Mouse (Mus musculus): ENCODE measurements at regions not wholly inside any gene's neighbourhood (a gene's known extent, or its start where the extent isn't known, plus 50 kb on each side); places are given as distances from the start of the nearest gene placed in this dataset.
A peak's percentile ranks its signal among the peaks of the same experiment; 100 is the strongest.
"Not testable (repeated sequence)": the region's sequence is repeated elsewhere in the genome, so short reads cannot be mapped to it uniquely, and the experiment has no call there.

DNA sequence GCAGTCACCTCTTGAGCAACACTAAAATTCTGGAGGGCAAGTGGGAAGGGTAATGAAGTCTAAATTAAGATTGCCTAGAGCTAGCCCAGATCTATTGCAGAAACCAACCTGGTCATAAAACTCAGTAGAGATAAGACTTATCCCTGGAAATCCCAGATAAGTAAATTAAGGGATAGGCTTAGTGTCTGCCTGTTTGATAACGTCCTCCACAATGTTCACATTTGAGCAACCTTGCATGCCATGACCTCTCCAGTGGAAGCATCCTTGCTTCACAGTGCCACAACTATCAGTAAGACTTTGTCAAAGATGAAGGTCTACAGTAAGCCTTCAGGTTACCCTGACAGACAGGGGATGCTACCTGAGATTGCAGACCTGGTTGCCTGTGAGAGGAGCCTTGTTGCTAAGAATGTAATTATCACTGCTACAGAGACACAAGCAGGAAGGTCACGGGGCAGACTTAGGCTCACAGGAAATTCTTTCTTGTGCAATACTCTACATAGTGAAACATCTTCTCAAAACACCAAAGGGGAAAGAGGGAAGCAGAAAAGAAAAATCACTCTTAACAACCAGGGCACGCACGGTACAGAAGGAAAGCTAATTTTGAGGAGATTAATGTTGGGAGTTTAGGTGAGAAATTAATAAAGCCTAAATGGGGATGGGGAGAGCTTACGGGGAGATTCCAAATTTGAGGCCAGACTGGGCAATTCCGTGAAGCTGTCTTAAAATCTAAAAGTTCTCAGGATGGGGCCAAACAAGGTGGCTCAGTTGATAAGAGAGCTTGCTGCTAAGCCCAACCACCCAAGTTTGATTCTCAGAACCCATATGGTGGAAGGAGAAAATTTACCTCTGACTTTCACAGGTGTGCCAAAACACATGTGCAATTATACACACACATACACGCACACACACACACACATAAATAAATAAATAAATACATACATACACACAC is 56.9 kb upstream of the Prdm9 start:
- no peak for DNase-seq (ENCODE audit: low spot score in 2 of 2)

DNA sequence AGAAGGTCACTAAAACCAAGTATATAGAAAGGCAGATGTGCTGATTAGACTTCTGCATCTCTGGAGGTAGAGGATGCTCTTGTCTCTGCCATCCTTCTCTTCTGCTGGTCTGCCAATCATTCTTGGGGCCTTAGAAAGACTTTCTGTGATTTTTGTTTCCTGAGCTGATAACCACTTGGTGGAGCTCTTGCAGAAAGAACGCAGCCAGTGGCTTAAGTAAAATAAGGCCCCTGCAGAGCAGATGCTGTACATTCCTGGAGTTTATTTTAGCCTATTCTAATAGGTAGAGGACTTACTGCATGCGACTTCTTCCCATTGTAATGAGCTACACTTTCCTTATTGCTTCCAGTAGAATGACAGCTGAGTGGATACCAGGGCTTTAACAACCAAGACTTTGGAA is 58.8 kb upstream of the Prdm9 start:
- DNase-seq (ENCODE audit: low spot score in 2 of 2), result peak; percentile 5 to 23

DNA sequence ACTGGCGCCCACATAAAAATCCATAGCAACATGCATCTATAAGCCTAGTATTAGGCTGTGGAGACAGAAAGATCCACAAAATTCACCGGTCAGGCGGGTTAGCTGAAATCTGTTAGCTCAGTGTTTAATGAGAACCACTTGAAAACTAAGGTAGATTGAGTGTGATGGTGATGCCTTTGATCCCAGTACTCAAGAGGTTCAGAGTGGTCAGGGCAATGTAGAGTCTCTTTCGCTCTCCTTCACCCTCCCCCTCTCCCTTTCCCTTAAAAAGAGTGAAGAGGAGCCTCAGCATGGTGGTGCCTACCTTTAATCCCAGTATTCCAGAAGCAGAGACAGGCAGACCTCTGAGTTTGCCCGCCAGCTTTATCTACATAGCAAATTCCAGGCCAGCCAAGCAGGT is 66.6 kb upstream of the Prdm9 start:
- DNase-seq (ENCODE audit: low spot score in 2 of 2), result no peak

DNA sequence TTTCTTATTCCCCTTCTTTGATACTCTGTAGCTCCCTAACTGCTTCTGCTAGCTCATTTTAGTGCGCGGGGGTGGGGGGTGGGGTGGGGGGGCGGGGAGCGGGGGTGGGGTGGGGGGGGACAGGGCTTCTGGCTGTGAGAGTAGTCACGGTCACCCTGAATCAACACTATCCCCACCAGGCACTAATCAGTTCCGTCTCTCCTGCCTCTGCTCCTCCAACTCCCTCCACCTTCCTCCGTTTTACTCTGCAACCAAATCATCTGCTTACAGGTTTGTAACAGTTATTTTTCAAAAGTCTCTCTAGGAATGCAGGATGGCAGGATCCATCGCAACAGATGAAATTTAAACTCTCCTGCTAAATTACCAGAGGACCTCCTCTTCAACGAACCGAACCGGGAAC is 67.5 kb upstream of the Prdm9 start:
- no peak for DNase-seq (ENCODE audit: low spot score in 2 of 2)

DNA sequence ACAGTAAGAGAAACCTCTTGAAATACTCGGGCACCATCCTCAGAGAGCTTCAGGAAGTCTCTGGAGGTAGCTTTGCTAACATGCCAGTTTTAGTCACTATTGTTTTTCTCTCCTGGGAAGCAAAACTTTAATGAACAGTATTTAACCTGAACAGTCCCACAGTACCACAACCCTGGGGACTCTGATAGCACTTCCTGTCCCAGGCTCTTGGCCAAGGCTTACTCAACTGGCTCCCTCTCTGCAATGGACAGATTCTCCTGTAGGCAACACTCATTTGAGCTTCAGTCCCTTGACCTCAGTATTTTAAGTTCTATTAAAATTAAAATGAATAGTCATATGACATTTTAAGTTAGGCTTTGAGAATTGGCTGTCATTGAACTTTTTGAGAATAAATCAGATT is 67.9 kb upstream of the Prdm9 start:
- no peak for DNase-seq (ENCODE audit: low spot score in 2 of 2)

DNA sequence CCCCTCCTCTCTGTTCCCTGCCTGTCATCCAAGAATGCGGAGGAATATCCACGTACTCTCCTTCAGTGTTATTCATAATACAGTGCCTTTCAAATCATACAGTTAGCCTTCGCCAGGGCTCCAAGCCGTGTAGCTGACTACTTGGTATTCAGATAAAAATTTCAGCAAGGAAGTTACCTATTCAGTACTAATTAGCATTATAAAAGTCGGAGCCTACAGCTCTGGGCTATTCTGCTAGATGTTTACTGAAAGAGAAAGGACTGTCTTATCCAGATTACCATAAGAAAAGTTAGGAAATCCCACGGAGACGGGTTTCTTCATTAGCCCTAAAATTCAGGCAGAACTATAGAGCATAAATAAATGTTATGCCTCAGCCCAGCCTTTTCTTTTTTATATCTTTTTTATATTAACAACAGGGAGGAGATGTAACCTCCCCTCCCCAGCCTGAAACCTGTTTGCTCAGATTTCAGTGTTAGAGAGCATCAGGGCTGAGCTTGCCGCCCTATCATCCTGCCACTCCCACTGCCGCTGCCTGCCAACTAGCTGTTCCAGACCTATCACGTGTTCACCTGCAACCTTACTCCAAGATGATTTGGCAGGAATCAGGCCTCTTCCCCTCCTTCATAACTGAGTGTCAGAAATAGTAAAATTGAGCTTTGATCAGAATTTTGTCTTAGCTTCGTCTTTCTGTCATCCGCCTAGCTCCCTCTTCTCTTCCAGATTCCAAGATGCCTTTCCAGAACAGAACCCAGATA is 65.5 kb upstream of the Chd1 start:
- DNase-seq (ENCODE audit: low spot score in 2 of 2), result not testable (repeated sequence)

DNA sequence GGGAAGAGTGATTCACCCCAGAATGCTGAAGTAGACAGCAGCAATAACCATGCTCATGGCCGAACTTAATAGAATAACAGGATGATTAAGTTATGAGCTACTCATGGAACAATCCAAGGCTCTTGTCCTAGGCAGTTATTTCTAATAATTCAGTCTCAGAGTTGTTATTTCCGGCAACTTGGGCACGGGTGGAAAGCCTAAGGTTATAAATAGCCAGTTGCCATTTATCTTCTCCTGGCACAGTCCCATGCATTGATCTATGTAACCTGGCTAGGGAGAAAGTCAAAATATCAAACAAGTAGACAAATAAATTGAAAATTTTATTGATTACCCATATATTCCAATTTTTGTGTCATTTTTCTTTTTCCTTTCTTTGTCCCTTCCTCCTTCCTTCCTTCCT is 64.0 kb upstream of the Chd1 start:
- DNase-seq (ENCODE audit: low spot score in 2 of 2), result no peak

DNA sequence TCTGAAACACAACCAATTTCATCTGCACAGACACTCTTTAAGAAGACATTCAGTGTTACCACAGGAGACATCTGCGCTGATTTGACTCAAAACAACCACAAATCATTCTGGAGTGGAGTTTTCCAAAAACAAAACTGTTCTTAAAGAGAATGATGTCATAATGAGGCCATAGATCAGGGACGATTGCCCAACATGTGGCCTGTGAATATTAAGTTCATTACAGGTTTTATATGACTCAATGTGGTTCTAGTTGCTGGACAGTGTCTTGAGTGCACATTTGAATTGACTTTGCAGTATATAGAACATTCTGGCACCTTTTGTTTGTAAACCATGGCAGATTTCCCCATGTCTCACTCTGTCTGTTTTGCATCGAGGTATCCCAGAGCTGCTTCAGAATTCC is 63.0 kb upstream of the Chd1 start:
- no peak for DNase-seq (ENCODE audit: low spot score in 2 of 2)

DNA sequence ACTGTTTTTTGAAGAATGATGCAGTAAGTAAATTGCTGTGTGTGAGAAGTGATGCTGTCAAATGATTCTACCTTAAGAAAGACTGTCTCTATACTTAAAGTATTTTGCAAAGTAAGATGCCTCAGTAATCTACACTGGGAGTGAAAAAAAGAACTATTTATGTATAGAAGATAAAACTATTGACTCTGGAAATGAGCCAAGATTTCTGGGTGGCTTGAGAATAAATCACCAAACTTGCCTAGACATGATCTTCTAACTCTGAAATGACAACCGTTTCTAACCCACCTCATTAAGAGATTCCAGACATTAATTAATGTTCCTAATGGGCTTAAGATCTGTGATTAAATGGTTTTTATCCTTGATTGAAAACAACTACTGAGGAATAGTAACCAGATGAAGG is 58.0 kb upstream of the Chd1 start:
- no peak for DNase-seq (ENCODE audit: low spot score in 2 of 2)

DNA sequence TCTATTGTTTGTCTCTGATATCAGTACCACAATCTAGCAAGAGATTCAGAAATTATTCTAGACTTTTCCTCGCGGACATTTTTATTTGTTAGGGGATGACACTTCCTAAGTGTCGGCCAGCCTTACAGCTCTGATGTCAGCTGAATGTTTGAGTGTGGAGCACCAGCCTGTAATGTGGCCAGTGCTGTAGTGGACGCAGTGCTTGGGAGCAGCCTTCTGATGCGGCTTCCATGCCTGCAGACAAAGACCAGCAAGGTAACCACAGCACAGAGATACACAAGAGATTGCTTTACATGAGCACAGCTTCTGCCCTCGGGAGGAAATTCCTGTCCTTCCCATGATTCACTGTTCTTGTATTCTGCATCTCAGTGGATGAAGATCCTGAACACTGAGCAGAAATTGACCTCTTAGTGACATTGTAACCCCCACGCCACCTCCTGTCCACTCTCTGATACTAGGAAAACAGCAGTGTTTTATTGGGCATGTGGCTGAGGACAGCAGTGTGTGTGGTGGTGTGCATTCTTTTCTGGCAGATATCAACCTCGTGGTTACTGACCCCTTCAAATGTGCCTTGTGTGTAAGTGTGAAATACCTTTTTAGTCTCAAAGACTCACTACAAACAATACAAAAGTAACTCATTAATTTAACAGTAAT is 54.6 kb upstream of the Chd1 start:
- DNase-seq (ENCODE audit: low spot score in 2 of 2), result no peak

DNA sequence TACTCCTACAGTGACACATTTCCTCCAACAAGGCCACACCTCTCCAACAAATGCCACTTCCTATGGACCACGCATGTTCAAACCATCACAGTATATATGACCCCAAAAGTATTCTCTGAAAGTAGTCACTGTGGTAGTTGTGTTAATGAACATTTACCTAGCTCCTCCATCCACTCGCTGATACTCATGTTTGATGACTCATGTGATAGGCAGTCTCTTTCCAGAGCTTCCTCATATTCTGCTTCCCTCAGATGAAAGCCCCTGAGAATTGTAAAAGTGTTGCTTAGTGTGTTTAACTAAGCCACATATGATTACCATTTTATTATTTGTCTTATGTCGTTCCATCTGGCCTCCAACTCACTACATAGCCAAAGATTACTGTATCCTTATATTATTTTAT is 52.9 kb upstream of the Chd1 start:
- no peak for DNase-seq (ENCODE audit: low spot score in 2 of 2)
